Mouse (Mus musculus): ENCODE measurements around the gene Slc1a3. TPM values are rescaled to one million over a fixed set of nuclear protein-coding genes. Genes with fewer than 3 reads are reported as not detected.
"Not testable (repeated sequence)": the region's sequence is repeated elsewhere in the genome, so short reads cannot be mapped to it uniquely, and the experiment has no call there.

The Slc1a3 gene
- polyA plus RNA-seq, 1 experiment from 2014 or later, result 8.5 TPM

DNA sequence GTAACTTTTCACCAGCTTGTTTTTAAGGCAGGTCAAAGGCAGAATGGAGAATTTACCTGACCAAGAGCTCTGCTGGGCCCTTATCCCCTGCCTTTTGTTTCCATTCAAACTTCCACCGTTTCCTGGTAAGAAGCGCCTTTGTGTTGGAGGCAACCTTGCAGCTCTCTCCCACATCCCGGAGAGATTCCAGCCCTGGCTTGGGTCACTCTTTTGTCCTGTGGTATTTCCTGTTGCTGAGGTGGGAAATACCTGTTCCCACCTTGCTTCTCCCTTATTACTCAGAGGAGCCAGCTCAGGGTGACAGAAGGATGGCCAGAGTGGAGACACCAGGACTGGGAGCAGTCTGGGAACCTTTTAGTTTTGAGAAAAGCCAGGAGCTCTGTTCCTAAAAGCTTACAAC lies 12.6 kb downstream of the Slc1a3 start:
- DNase-seq (ENCODE audit: low spot score) (no peak), ATAC-seq (replicated peaks; ENCODE audit: low FRiP score, low read depth) (no peak)
- H3K9ac ChIP-seq (ENCODE audit: low read depth, low read length), result no peak overlapping the region
- H3K27ac ChIP-seq, result no peak overlapping the region
- H3K4me1 ChIP-seq (replicated peaks; ENCODE audit: insufficient read depth, low read length), result no peaks in the 10 kb centered on the region
- H3K27me3 ChIP-seq (ENCODE audit: insufficient read depth, low read length), result no peaks in the 10 kb centered on the region
- H3K36me3 ChIP-seq (ENCODE audit: insufficient read depth, low read length), result no peaks in the 10 kb centered on the region
- H3K9me3 ChIP-seq (replicated peaks; ENCODE audit: low read length), result no peaks in the 10 kb centered on the region
- no peak for TF ChIP-seq CTCF (IDR thresholded peaks at IDR 0.05; ENCODE audit: low read depth)
- H3K4me3 ChIP-seq (replicated peaks; ENCODE audit: low read depth, low read length), result no peak overlapping the region
- H3K4me2 ChIP-seq (ENCODE audit: low read length), result no peak overlapping the region
- WGBS, result 61% methylated on average over 3 of the region's 3 CpGs

DNA sequence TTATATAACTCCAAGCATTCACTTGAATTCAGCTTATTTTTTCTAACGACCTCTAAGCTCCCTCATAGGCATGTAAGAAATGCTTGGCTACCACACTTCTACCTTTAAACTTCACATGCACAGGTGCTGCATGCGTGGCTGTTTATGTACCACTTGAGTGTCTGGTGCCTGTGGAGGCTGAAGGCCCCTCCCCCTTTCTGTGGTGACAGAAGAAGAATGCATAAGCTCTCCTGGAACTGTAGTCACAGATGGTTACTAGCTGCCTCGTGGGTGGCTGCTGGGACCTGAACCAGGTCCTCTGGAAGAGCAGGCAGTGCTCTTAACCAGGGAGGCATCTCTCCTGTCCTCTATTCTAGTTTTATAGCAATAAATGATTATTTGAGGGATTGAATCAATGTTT lies 13.1 kb downstream of the Slc1a3 start:
- 65% methylated on average over 3 of the region's 3 CpGs for WGBS
- no peaks in the 10 kb centered on the region for H3K27me3 ChIP-seq (ENCODE audit: insufficient read depth, low read length)
- no peaks in the 10 kb centered on the region for H3K36me3 ChIP-seq (ENCODE audit: insufficient read depth, low read length)
- H3K4me1 ChIP-seq (replicated peaks; ENCODE audit: insufficient read depth, low read length), result no peaks in the 10 kb centered on the region
- no peak for TF ChIP-seq CTCF (IDR thresholded peaks at IDR 0.05; ENCODE audit: low read depth)
- no peak overlapping the region for H3K27ac ChIP-seq
- ATAC-seq (replicated peaks; ENCODE audit: low FRiP score, low read depth), result no peak
- no peak overlapping the region for H3K4me2 ChIP-seq (ENCODE audit: low read length)
- H3K9ac ChIP-seq (ENCODE audit: low read depth, low read length), result no peak overlapping the region
- no peak overlapping the region for H3K4me3 ChIP-seq (replicated peaks; ENCODE audit: low read depth, low read length)
- DNase-seq (ENCODE audit: low spot score), result no peak
- H3K9me3 ChIP-seq (replicated peaks; ENCODE audit: low read length), result no peaks in the 10 kb centered on the region

DNA sequence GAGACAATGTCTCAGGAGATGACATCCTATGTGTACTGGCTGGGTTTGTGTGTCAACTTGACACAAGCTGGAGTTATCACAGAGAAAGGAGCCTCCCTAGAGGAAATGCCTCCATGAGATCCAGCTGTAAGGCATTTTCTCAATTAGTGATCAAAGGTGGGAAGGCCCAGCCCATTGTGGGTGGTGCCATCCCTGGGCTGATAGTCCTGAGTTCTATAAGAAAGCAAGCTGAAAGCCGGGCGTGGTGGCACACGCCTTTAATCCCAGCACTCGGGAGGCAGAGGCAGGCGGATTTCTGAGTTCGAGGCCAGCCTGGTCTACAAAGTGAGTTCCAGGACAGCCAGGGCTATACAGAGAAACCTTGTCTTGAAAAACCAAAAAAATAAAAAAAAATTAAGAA lies 20.4 kb downstream of the Slc1a3 start:
- H3K4me3 ChIP-seq (replicated peaks; ENCODE audit: low read depth, low read length); H3K4me2 ChIP-seq (ENCODE audit: low read length); H3K9ac ChIP-seq (ENCODE audit: low read depth, low read length); H3K27me3 ChIP-seq (ENCODE audit: insufficient read depth, low read length); H3K36me3 ChIP-seq (ENCODE audit: insufficient read depth, low read length); H3K27ac ChIP-seq; DNase-seq (ENCODE audit: low spot score); ATAC-seq (replicated peaks; ENCODE audit: low FRiP score, low read depth); H3K4me1 ChIP-seq (replicated peaks; ENCODE audit: insufficient read depth, low read length); H3K9me3 ChIP-seq (replicated peaks; ENCODE audit: low read length): not testable (repeated sequence)
- 95% methylated on average over 6 of the region's 6 CpGs for WGBS

DNA sequence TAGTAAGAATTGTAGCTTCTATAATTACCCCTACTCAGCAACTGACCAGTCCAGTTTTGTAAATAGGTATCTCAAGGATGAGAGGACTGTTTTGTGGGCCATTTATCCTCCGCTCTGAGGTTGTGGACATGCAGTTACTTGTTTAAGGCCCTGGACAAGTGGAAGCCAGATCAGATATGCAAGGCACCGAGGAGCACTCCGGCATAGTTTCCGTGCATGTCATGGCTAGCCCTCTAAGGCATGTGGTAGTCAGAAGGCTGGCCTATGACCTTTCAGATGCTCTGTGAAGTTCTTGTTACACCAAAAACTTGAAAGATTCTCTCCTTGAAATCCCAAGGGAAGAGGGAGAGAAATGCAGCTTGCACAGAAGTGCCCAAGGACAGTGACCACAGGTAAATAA lies 23.7 kb downstream of the Slc1a3 start:
- Histone ChIP-seq H3K4me1 (replicated peaks; ENCODE audit: insufficient read depth, low read length) (no peaks in the 10 kb centered on the region), H3K4me3 (replicated peaks; ENCODE audit: low read depth, low read length) (no peak overlapping the region), H3K36me3 (ENCODE audit: insufficient read depth, low read length) (no peaks in the 10 kb centered on the region), H3K9me3 (replicated peaks; ENCODE audit: low read length) (no peaks in the 10 kb centered on the region), H3K9ac (ENCODE audit: low read depth, low read length) (no peak overlapping the region), H3K27me3 (ENCODE audit: insufficient read depth, low read length) (no peaks in the 10 kb centered on the region), H3K27ac (no peak overlapping the region), H3K4me2 (ENCODE audit: low read length) (no peak overlapping the region)
- TF ChIP-seq CTCF (IDR thresholded peaks at IDR 0.05; ENCODE audit: low read depth), result no peak
- 94% methylated on average over 4 of the region's 4 CpGs for WGBS
- no peak for DNase-seq (ENCODE audit: low spot score)
- no peak for ATAC-seq (replicated peaks; ENCODE audit: low FRiP score, low read depth)

DNA sequence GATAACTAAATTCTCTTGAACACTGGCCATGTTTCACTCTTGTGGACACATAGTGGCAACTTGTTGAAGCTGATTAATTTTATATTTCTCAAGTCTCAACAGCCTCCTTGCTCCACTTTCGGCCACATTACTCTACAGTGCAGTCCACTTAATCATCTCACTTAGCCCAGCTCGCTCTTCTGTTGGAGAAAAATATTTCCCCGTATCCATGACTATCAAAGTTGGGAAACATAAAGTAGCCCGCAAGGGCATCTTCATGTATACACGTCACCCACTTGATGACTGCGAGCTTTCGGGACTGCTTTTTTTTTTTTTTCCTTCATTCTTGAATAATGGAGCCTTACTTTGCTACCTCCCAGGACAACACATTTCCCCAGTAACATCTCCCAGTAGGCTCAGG lies 25.1 kb downstream of the Slc1a3 start:
- H3K9me3 ChIP-seq (replicated peaks; ENCODE audit: low read length), result no peaks in the 10 kb centered on the region
- DNase-seq (ENCODE audit: low spot score), result no peak
- WGBS, result 89% methylated on average over 7 of the region's 7 CpGs
- ATAC-seq (replicated peaks; ENCODE audit: low FRiP score, low read depth), result no peak
- no peak overlapping the region for H3K4me3 ChIP-seq (replicated peaks; ENCODE audit: low read depth, low read length)
- no peaks in the 10 kb centered on the region for H3K27me3 ChIP-seq (ENCODE audit: insufficient read depth, low read length)
- no peak for TF ChIP-seq CTCF (IDR thresholded peaks at IDR 0.05; ENCODE audit: low read depth)
- no peaks in the 10 kb centered on the region for H3K36me3 ChIP-seq (ENCODE audit: insufficient read depth, low read length)
- H3K4me2 ChIP-seq (ENCODE audit: low read length), result no peak overlapping the region
- no peaks in the 10 kb centered on the region for H3K4me1 ChIP-seq (replicated peaks; ENCODE audit: insufficient read depth, low read length)
- H3K9ac ChIP-seq (ENCODE audit: low read depth, low read length), result no peak overlapping the region
- H3K27ac ChIP-seq, result no peak overlapping the region

DNA sequence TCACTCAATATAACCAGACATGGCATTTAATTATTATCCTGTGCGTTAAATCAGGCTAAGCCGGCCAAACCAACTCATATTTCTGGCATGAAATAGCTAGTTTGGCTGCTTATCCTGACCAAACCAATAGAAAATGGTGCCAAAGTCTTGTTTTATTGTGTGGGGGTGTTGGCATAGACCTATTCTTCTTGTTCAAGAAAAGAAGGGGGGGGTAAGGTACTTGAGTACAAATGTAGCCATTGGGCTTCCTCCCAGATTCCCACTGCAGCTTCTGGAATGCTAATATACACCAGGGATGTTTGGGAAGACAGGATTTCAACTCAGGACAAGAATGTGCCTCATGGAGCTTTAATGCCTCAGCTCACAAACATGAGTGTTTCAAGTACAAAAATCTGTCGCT lies 26.3 kb downstream of the Slc1a3 start:
- no peaks in the 10 kb centered on the region for H3K4me1 ChIP-seq (replicated peaks; ENCODE audit: insufficient read depth, low read length)
- H3K9me3 ChIP-seq (replicated peaks; ENCODE audit: low read length), result no peaks in the 10 kb centered on the region
- no peak for ATAC-seq (replicated peaks; ENCODE audit: low FRiP score, low read depth)
- H3K9ac ChIP-seq (ENCODE audit: low read depth, low read length), result no peak overlapping the region
- DNase-seq (ENCODE audit: low spot score), result no peak
- no peak overlapping the region for H3K4me2 ChIP-seq (ENCODE audit: low read length)
- no peak for TF ChIP-seq CTCF (IDR thresholded peaks at IDR 0.05; ENCODE audit: low read depth)
- H3K4me3 ChIP-seq (replicated peaks; ENCODE audit: low read depth, low read length), result no peak overlapping the region
- H3K27me3 ChIP-seq (ENCODE audit: insufficient read depth, low read length), result no peaks in the 10 kb centered on the region
- no peaks in the 10 kb centered on the region for H3K36me3 ChIP-seq (ENCODE audit: insufficient read depth, low read length)
- no peak overlapping the region for H3K27ac ChIP-seq
- WGBS, result 90% methylated on average over 3 of the region's 3 CpGs

DNA sequence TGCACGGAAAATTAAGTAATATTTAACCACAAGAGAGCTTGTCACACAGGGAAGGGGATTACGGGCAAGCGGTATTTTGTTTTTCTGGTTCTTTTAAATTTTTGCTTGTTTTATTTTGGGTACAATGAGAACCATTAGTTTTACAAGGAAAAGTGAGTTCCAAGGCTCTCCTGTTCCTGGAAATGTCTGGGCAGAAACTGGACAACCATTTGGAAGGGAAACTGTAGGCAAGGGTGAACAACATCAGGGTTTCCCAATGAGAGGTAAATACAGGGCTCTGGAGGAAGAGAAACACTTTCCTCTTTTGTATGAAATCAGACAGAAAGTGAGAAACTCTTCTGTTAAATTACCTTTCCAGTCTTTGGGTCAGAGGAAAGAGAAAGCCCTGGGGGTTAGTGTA lies 27.7 kb downstream of the Slc1a3 start:
- no peak for TF ChIP-seq CTCF (IDR thresholded peaks at IDR 0.05; ENCODE audit: low read depth)
- ATAC-seq (replicated peaks; ENCODE audit: low FRiP score, low read depth) (no peak), DNase-seq (ENCODE audit: low spot score) (no peak)
- Histone ChIP-seq H3K27ac (no peak overlapping the region), H3K27me3 (ENCODE audit: insufficient read depth, low read length) (no peaks in the 10 kb centered on the region), H3K4me3 (replicated peaks; ENCODE audit: low read depth, low read length) (no peak overlapping the region), H3K4me2 (ENCODE audit: low read length) (no peak overlapping the region), H3K9me3 (replicated peaks; ENCODE audit: low read length) (no peaks in the 10 kb centered on the region), H3K36me3 (ENCODE audit: insufficient read depth, low read length) (no peaks in the 10 kb centered on the region), H3K4me1 (replicated peaks; ENCODE audit: insufficient read depth, low read length) (no peaks in the 10 kb centered on the region), H3K9ac (ENCODE audit: low read depth, low read length) (no peak overlapping the region)
- WGBS, result 90% methylated on average over 3 of the region's 3 CpGs
